Mouse (Mus musculus) neural tube, embryonic 12.5 days (tissue): ENCODE data around the gene Arhgef28. TPM values are rescaled to one million over a fixed set of nuclear protein-coding genes. Genes with fewer than 3 reads are reported as not detected.
"Not testable (repeated sequence)": the region's sequence is repeated elsewhere in the genome, so short reads cannot be mapped to it uniquely, and the experiment has no call there.

Source experiments
- ATAC-seq: fragments of 200-750 bp; cut with Nextera tagmentation; 2 replicates; pipeline ENCODE4 v1.8.0; 2017; ENCODE audit warnings: low read depth, mild to moderate bottlenecking, moderate TSS enrichment, moderate library complexity; ENCODE audit not compliant: low FRiP score
- H3K27ac ChIP-seq: fragments of 300-500 bp; sonication (generic); 2 replicates; pipeline ENCODE4 v1.5.1; 2016
- H3K27me3 ChIP-seq: fragments of 300-500 bp; sonication (generic); replicated peaks from 2 replicates; pipeline ENCODE4 v1.6.1; 2016; ENCODE audit warnings: mild to moderate bottlenecking
- H3K36me3 ChIP-seq: fragments of 300-500 bp; sonication (generic); 2 replicates; pipeline ENCODE4 v1.6.1; 2016; ENCODE audit warnings: mild to moderate bottlenecking
- H3K4me1 ChIP-seq: fragments of 300-500 bp; sonication (generic); 2 replicates; pipeline ENCODE4 v1.6.1; 2016
- H3K4me2 ChIP-seq: fragments of 300-500 bp; sonication (generic); replicated peaks from 2 replicates; pipeline ENCODE4 v1.6.1; 2016; ENCODE audit warnings: mild to moderate bottlenecking
- H3K4me3 ChIP-seq: fragments of 300-500 bp; sonication (generic); 2 replicates; pipeline ENCODE4 v1.5.1; 2016
- H3K9ac ChIP-seq: fragments of 300-500 bp; sonication (generic); 2 replicates; pipeline ENCODE4 v1.6.1; 2016; ENCODE audit warnings: mild to moderate bottlenecking
- H3K9me3 ChIP-seq: fragments of 300-500 bp; sonication (generic); 2 replicates; pipeline ENCODE4 v1.6.1; 2016; ENCODE audit warnings: mild to moderate bottlenecking
- WGBS: fragments of 180-500 bp; shearing (Covaris S2); methylation state at CpG from one replicate; pipeline ENCODE4 v1.1.7; 2016; 5-methylcytosine and 5-hydroxymethylcytosine counted together
- polyA plus RNA-seq: library from polyadenylated mRNA; unstranded; fragments of >200 nt; fragmentation: Nextera tagmentation; extraction: Ambion mirVana; gene quantifications from 2 replicates; pipeline ENCODE4 v1.2.1, GENCODE M21; 2016

The Arhgef28 gene
- polyA plus RNA-seq, 1 experiment from 2014 or later = 11.7 TPM

- Histone ChIP-seq H3K4me2 (no peak overlapping the region), H3K4me1 (no peaks in the 10 kb centered on the region), H3K9ac (no peak overlapping the region), H3K9me3 (no peaks in the 10 kb centered on the region), H3K27ac (no peak overlapping the region), H3K27me3 (no peaks in the 10 kb centered on the region), H3K36me3 (no peaks in the 10 kb centered on the region), H3K4me3 (no peak overlapping the region)
- WGBS = 82% methylated on average over 4 of the region's 4 CpGs
- no peak for ATAC-seq
Measured at GRCm38 (mm10) chr13:98079640-98080039, 126.6 kb downstream of the Arhgef28 start.

DNA sequence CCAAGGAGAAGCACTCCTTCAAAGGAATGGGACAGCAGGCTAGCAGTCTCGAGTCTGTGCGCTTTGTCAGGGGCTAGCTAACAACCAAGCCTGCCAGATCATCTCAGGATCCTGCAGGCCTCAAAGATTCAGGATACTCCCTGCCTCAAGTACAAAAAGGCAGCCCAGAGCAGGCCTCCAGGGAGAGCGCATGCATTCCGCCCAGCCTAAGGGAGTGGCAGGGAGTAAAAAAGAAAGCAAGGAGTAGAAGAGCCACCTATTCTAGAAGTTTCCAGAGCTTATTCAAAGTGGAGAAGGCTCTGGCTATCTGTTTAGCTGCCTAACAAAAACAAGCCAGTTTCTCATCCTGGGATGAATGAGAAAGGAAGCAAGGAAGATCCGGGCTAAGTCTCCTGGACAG lies 128.0 kb downstream of the Arhgef28 start:
- WGBS = 84% methylated on average over 5 of the region's 5 CpGs
- H3K4me3 ChIP-seq = no peak overlapping the region

DNA sequence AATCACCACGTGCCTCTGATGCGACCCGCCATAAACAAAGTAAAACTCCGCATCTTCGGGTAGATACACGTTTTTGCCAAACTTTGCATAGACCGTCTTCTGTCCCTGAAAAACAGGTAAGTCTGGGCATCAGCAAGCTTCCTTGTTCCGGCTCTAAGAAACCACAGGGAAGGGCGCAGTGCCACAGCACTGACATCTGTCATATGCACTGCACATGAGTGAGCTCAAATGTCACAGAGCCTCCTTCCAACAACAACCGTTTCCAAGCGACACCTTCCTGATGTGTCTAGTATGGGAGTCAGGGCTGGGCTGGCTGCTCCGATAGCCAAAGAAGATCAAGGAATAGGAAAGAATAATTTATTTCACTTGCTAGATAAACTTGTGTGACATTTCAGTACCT lies 129.0 kb downstream of the Arhgef28 start:
- H3K27me3 ChIP-seq = no peaks in the 10 kb centered on the region
- no peak overlapping the region for H3K4me3 ChIP-seq
- H3K27ac ChIP-seq = no peak overlapping the region
- no peak overlapping the region for H3K4me2 ChIP-seq
- 92% methylated on average over 12 of the region's 12 CpGs for WGBS
- no peaks in the 10 kb centered on the region for H3K9me3 ChIP-seq
- no peaks in the 10 kb centered on the region for H3K4me1 ChIP-seq
- no peak overlapping the region for H3K9ac ChIP-seq
- no peaks in the 10 kb centered on the region for H3K36me3 ChIP-seq
- ATAC-seq = no peak

More for the DNA sequence above, 128.0 kb downstream of the Arhgef28 start:
- ATAC-seq = no peak
- Histone ChIP-seq H3K9ac (no peak overlapping the region), H3K4me1 (no peaks in the 10 kb centered on the region), H3K9me3 (no peaks in the 10 kb centered on the region), H3K27me3 (no peaks in the 10 kb centered on the region), H3K36me3 (no peaks in the 10 kb centered on the region), H3K4me2 (no peak overlapping the region), H3K27ac (no peak overlapping the region)

- H3K4me3 ChIP-seq = no peak overlapping the region
- ATAC-seq = no peak
- no peak overlapping the region for H3K9ac ChIP-seq
- no peak overlapping the region for H3K4me2 ChIP-seq
- no peaks in the 10 kb centered on the region for H3K36me3 ChIP-seq
- no peaks in the 10 kb centered on the region for H3K4me1 ChIP-seq
- H3K27ac ChIP-seq = no peak overlapping the region
- no peaks in the 10 kb centered on the region for H3K27me3 ChIP-seq
- 77% methylated on average over 11 of the region's 11 CpGs for WGBS
- H3K9me3 ChIP-seq = no peaks in the 10 kb centered on the region
Measured at GRCm38 (mm10) chr13:98074871-98075270, 131.4 kb downstream of the Arhgef28 start.

DNA sequence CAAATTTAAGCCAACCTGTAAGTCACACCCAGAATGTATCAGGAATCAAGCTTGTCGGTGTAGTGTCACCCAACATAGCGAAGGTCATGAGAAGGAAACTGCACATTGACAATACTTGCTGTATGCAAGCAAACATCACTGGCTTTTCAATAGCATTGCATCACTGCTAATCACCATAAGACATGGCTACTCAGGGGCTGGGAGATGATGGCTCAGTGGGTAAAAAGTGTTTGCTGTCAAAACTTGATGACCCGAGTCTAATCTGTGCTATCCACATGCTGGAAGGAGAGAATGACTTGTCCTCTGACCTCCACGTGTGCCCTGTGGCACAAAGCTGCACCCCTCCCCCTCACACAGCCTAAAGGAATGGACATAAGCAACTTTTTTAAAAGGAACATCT lies 133.0 kb downstream of the Arhgef28 start:
- no peak overlapping the region for H3K4me2 ChIP-seq
- no peak overlapping the region for H3K27ac ChIP-seq
- WGBS = 66% methylated on average over 4 of the region's 4 CpGs
- H3K36me3 ChIP-seq = no peaks in the 10 kb centered on the region
- no peak overlapping the region for H3K4me3 ChIP-seq
- H3K9me3 ChIP-seq = no peaks in the 10 kb centered on the region
- H3K27me3 ChIP-seq = no peaks in the 10 kb centered on the region
- H3K4me1 ChIP-seq = no peaks in the 10 kb centered on the region
- no peak overlapping the region for H3K9ac ChIP-seq
- ATAC-seq = no peak

GRCm38 (mm10) chr13:98070458-98070857 lies 135.8 kb downstream of the Arhgef28 start:
- WGBS = 92% methylated on average over 6 of the region's 6 CpGs
- Histone ChIP-seq H3K36me3 (no peaks in the 10 kb centered on the region), H3K27ac (no peak overlapping the region), H3K4me1 (no peaks in the 10 kb centered on the region), H3K9me3 (no peaks in the 10 kb centered on the region), H3K27me3 (no peaks in the 10 kb centered on the region), H3K9ac (no peak overlapping the region), H3K4me3 (no peak overlapping the region), H3K4me2 (no peak overlapping the region)
- no peak for ATAC-seq

DNA sequence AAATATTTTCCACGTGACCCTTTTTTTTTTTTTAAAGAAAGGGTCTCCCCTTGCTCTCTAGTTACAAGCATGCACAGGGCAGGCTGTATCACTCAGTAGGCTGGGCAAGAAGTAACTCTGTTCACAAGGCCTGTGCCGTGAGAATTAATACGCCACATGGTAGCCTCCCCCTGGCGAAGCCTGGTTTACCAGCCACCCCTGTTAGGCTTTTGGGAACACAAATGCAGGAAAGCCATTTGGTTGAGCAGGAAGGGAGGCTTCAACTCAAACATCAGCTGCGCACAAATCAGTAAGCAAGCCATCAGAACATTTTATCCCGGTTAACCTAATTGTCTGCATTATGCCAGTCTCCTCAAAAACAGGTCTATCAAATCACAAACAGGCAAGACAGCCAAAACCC lies 136.6 kb downstream of the Arhgef28 start:
- Histone ChIP-seq H3K4me1 (no peaks in the 10 kb centered on the region), H3K27me3 (no peaks in the 10 kb centered on the region), H3K4me2 (no peak overlapping the region), H3K9ac (no peak overlapping the region), H3K36me3 (no peaks in the 10 kb centered on the region), H3K9me3 (no peaks in the 10 kb centered on the region), H3K27ac (no peak overlapping the region), H3K4me3 (no peak overlapping the region)
- no peak for ATAC-seq
- WGBS = 89% methylated on average over 6 of the region's 6 CpGs

- 69% methylated on average over 4 of the region's 4 CpGs for WGBS
- Histone ChIP-seq H3K9me3 (no peaks in the 10 kb centered on the region), H3K4me2 (no peak overlapping the region), H3K27me3 (no peaks in the 10 kb centered on the region), H3K27ac (no peak overlapping the region), H3K4me1 (no peaks in the 10 kb centered on the region), H3K9ac (no peak overlapping the region), H3K4me3 (no peak overlapping the region), H3K36me3 (no peaks in the 10 kb centered on the region)
- ATAC-seq = no peak
Measured at GRCm38 (mm10) chr13:98062843-98063242, 143.4 kb downstream of the Arhgef28 start.

GRCm38 (mm10) chr13:98060121-98060520 lies 146.1 kb downstream of the Arhgef28 start:
- H3K4me3 ChIP-seq, H3K36me3 ChIP-seq, H3K9me3 ChIP-seq, H3K27ac ChIP-seq, H3K9ac ChIP-seq, H3K4me1 ChIP-seq, H3K4me2 ChIP-seq, ATAC-seq, H3K27me3 ChIP-seq: not testable (repeated sequence)
- 76% methylated on average over 1 of the region's 1 CpGs for WGBS

DNA sequence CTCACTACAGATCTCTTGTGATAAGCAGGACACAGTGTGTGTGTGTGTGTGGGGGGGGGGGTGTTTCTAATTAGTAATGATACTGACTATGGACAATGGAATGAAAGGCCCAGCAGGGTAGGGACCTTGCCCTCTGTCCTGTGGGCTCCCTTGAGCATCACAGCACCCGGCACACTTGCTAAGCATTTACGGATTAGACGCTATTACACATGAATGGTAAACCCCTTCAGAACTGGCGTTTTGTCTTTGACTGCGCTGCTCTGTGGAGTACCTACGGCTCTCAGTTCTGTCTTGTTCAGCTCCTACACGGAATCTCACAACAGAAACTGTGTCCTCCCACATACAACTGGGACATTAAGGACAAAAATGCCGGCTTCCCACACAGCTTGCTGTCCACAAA lies 151.0 kb downstream of the Arhgef28 start:
- no peak overlapping the region for H3K9ac ChIP-seq
- H3K4me1 ChIP-seq = no peaks in the 10 kb centered on the region
- H3K36me3 ChIP-seq = no peaks in the 10 kb centered on the region
- no peak overlapping the region for H3K27ac ChIP-seq
- no peak for ATAC-seq
- H3K4me2 ChIP-seq = peak overlapping the region; percentile 18; the same call in 1 of the 2 replicates
- no peaks in the 10 kb centered on the region for H3K9me3 ChIP-seq
- 57% methylated on average over 8 of the region's 8 CpGs for WGBS
- no peaks in the 10 kb centered on the region for H3K27me3 ChIP-seq
- no peak overlapping the region for H3K4me3 ChIP-seq

DNA sequence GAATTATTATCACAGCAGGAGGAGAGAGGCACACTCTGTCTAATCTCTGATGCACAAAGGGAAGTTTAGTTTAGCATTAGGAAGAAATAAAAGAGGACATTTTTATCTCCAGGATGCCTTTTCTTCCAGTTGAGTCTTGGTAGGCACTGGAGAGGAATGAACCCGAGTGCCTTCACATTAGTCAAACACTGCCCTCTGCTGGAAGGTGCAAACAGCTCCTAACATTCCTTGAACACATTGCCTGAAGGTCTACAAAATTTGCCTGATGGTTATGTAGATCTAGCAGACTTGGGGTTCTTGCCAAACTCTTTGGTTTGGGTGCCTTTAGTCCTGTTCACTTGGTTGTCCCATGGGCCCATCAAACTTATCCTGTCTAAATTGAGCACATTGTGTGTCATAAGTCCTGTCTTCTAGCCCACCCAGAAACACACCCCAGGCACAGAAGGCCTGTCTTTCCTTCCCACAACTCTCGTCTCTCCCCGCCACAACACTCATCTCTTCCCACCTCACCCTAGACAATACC lies 165.6 kb downstream of the Arhgef28 start:
- H3K9me3 ChIP-seq = no peaks in the 10 kb centered on the region
- 75% methylated on average over 3 of the region's 3 CpGs for WGBS
- H3K9ac ChIP-seq = no peak overlapping the region
- no peaks in the 10 kb centered on the region for H3K36me3 ChIP-seq
- H3K4me2 ChIP-seq = no peak overlapping the region
- H3K27ac ChIP-seq = no peak overlapping the region
- H3K27me3 ChIP-seq = no peaks in the 10 kb centered on the region
- ATAC-seq = no peak
- H3K4me3 ChIP-seq = no peak overlapping the region
- H3K4me1 ChIP-seq = no peaks in the 10 kb centered on the region

- no peak for ATAC-seq
- no peaks in the 10 kb centered on the region for H3K4me1 ChIP-seq
- WGBS = 86% methylated on average over 3 of the region's 3 CpGs
- no peak overlapping the region for H3K4me3 ChIP-seq
- no peak overlapping the region for H3K27ac ChIP-seq
- H3K27me3 ChIP-seq = no peaks in the 10 kb centered on the region
- H3K9me3 ChIP-seq = no peaks in the 10 kb centered on the region
- H3K9ac ChIP-seq = no peak overlapping the region
- no peak overlapping the region for H3K4me2 ChIP-seq
- H3K36me3 ChIP-seq = no peaks in the 10 kb centered on the region
Measured at GRCm38 (mm10) chr13:98038731-98039130, 167.5 kb downstream of the Arhgef28 start.

DNA sequence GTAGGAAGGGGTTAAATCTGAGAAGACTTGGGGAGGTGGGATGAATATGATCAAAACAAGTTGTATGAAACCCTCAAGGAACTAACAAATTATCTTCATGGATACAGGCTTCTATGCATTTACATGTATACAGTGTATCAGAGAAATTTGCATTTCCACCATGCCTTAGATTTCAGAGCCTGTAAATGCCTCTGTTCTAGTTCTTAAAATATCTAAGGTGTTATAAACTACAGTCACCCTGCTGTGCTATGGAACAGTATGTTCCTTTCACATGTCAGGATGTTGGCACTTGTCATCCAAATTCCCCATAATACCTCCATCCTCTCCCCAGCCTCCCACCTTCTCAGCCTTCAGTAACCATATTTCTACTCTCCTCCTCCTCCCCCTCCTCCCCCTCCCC lies 168.5 kb downstream of the Arhgef28 start:
- H3K36me3 ChIP-seq = no peaks in the 10 kb centered on the region
- no peaks in the 10 kb centered on the region for H3K4me1 ChIP-seq
- ATAC-seq = no peak
- H3K9me3 ChIP-seq = no peaks in the 10 kb centered on the region
- no peak overlapping the region for H3K4me3 ChIP-seq
- no peak overlapping the region for H3K4me2 ChIP-seq
- H3K9ac ChIP-seq = no peak overlapping the region
- H3K27ac ChIP-seq = no peak overlapping the region
- no peaks in the 10 kb centered on the region for H3K27me3 ChIP-seq
